Mouse (Mus musculus) hindlimb bud, embryonic 11.5 days (tissue): Measurements from ENCODE around the gene Krtap13.
"Not testable (repeated sequence)": the region's sequence is repeated elsewhere in the genome, so short reads cannot be mapped to it uniquely, and the experiment has no call there.

ENCODE experiments used
- DNase-seq: peaks from one replicate; pipeline ENCODE4 v3.0.0-alpha.2; 2012; ENCODE audit warnings: low read depth, low spot score; ENCODE audit errors: extremely low spot score

Krtap13 gene

DNA sequence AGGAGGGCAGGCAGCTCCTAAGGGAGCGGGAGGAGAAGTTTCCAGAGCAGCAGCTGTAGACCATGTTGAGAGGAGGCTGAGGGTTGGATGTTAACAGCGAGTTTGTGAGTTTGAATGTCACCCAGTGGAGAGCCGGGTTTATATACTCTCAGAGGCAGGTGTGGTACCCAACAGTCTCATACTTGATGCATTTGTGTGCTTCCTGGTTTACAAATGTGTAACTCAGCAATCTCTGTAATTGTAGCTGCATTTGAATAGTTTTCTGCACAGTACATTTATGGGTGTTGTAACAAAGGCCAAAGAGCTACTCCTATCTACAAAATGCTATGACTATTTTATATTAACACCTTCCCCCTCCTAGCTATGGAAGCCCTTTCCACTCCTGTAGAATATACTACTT lies at the start of gene Krtap13:
Gene Krtap13, minus strand, starts transcription at position 101 of the 400 bp plus-strand sequence.
- DNase-seq, result not testable (repeated sequence)

DNA sequence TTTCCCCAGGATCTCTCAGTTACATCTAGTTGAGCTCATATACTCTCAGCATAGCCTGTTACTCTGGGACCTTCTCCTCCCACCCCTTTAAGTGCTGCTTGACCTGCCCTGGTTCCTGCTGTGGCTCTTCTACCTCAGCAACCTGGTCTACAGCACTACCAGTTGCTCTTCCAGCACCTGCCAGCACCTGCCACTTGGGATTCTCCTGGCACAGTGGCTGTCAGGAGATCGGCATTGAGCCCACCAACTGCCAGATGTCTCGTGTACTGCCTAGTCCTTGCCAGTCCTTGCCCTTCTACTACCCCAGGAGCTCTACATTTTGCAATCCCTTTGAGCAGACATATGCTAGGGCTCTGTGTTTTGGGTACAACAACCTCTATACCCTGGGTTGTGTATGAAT lies 35.4 kb upstream of the Krtap13 start:
- no peak for DNase-seq

DNA sequence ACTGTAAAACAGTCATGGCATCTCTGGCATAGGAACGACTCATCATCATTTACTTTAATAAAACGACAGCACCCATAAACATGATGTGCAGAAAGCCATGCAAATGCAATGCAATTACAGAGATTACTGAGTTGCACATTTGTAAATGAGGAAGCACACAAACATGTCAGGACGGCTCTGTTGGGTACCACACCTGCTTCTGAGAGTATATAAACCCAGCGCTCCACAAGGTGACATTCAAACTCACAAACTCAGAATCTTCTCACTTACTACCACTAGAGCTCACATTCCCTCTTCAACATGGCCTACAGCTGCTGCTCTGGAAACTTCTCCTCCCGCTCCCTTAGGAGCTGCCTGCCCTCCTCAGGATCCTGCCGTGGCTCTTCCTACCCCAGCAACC lies 26.2 kb upstream of the Krtap13 start, which contains the start of gene Gm5965:
Gene Gm5965, plus strand, starts transcription at position 301 of the 400 bp plus-strand sequence.
- DNase-seq, result no peak

DNA sequence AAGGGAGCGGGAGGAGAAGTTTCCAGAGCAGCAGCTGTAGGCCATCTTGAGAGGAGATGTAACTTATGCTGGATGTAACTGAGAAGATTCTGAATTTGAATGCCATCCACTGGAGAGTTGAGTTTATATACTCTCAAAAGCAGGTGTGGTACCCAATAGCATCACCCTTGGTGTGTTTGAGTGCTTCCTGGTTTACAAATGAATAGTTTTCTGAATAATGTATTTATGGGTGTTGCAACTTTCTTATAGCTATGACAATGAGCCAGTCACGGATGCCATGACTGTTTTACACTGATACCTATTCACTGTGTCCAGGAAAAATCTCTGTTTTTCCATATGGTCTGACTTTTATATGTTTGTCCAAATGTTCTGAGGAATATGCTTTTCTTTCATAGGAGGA lies 22.7 kb upstream of the Krtap13 start, which contains the start of gene 2310057N15Rik:
Gene 2310057N15Rik, minus strand, starts transcription at position 101 of the 400 bp plus-strand sequence.
- DNase-seq, result no peak

DNA sequence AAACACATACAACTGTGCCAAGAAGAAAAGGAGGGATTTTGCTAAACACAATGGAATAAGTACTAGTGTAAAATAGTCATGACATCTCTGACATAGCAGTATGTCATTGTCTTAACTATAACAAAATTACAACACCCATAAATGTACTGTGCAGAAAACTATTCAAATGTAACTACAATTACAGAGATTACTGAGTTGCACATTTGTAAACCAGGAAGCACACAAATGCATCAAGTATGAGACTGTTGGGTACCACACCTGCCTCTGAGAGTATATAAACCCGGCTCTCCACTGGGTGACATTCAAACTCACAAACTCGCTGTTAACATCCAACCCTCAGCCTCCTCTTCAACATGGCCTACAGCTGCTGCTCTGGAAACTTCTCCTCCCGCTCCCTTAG lies 7.1 kb upstream of the Krtap13 start, which contains the start of gene 2310034C09Rik:
Gene 2310034C09Rik, plus strand, starts transcription at position 301 of the 400 bp plus-strand sequence.
- DNase-seq, result not testable (repeated sequence)

DNA sequence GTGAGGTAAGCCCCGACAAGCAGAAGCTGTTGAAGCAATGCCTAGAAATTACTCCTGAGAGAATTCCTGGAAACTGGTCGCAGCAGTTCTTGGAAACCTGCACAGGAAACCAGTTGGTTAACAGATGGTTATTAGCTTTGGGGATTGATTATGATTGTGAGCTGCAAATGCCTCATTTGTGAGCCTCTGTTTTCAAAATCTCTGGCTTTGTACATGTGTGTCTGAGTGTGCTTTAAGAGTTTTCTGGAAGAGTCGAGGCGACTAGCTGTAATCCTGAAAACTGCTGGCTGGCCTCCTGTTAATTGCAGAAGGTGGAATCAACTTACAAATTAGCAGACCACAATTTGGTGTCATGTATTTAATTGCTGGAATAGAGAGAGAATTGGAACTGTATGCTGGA lies 3.5 kb downstream of the Krtap13 start:
- DNase-seq, result no peak

DNA sequence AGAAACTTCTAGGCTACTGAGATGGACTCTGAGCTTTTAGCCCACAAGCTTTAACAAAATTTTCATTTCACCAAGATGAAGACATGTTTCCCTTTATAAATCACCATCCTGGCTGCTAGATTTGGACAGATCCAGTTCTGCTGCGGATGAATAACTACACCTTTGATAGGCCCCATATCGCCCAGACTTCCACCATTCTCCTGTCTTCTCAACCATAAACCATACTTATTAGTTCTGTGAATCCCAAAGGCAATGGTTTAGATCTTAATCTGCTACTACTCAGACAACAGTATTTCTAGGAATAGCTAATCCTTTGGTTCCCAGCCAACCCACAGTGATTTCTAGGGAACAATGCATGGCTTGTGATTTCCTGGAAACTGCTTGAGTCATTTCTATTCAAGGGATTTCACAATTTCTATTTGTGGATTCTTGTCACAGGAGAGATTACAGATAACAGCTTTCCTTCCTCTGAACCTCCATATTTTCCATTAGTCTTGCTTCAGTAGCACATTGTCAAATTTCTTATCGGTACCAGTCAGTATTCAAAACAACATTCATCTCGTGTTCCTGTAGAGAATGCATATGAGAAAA lies 6.6 kb downstream of the Krtap13 start:
- no peak for DNase-seq

DNA sequence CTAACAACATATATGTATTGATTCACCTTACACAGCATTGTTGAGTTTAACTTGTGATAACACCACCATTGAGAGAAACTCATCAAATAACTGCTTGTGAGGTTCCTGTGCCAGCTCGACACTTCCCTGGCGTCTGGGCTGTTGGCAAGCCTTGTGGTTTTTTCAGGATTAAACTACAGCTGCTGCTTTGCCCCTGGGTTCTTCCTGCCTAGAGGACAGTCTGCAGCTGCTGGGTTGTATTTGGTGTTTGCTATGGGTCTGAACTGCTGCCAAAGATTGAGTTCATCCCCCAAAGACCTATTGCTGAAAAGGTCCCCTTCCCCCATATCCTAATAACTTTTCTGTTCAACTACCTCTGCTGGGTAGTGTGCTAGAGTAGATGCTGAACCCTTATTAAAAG lies 16.0 kb downstream of the Krtap13 start:
- no peak for DNase-seq

GRCm38 (mm10) chr16:88728812-88729275 lies 22.6 kb downstream of the Krtap13 start, which contains the start of gene Krtap13-1:
Gene Krtap13-1 (plus strand): TSS chr16:88728862.
- DNase-seq, result no peak

DNA sequence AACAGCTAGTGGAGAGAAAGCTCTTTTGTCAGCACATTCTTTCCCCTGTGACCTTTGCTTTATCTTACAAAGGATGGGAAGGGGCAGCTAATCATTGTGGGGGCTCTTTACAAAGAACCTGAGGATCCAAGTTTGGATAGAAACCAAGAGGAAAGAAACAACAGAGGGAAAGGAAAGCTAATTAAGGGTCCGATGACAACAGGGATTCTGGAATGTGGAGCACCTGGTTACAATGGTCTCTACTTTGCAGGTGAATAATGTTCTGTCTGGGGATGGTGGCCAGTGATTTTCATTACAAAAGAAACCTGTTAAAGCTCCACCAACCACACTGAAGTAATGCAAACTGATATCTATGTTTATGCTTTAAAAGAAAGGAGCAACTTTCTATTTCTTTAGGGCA lies 31.4 kb downstream of the Krtap13 start:
- DNase-seq, result no peak

DNA sequence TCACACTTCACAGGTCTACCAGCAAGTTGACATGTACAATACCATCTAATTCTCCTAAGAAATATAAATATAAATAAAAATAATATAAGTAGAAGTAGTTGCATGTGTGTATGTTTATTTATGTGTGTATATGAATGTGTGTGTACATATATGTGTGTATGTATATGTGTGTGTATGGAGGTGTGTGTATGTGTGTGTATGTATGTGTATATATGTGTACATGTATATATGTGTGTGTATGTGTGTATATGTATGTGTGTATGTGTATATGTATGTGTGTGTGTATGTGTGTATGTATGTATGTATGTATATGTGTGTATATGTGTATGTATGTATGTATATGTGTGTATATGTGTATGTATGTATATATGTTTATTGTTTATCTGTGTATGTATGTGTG lies 34.9 kb downstream of the Krtap13 start:
- no peak for DNase-seq

- DNase-seq, result no peak
Observed at GRCm38 (mm10) chr16:88711245-88711644, 40.2 kb downstream of the Krtap13 start.

GRCm38 (mm10) chr16:88710757-88711156 lies 40.7 kb downstream of the Krtap13 start:
- DNase-seq, result no peak

DNA sequence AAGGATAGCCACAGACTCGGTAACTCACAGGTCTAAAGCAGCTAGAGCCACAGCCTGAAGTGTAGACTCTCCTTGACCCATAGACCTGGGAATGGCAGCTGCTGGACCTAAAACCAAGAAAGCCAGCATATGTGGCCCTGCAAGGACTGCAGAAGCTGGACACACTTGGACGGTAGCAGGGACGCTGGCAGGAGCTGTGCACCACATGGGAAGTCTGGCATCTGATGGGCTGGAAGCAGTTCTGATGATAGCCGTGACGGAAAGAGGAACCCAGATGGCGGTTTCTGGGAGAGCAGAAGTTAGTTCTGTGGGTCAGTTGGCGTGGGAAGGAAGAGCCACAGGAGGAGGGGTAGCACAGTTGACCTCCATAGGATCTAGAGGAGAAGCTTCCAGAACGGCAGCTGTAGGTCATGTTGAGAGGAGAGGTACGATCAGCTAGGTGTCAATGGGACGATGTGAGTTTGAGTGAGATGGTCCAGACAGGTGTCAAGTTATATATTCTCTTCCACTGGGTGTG lies 43.9 kb downstream of the Krtap13 start, which contains the start of gene 2310061N02Rik:
Gene 2310061N02Rik, minus strand, starts transcription at position 467 of the 517 bp plus-strand sequence.
- no peak for DNase-seq

- DNase-seq, result peak; percentile 6
Observed at GRCm38 (mm10) chr16:88701072-88701864, 50.2 kb downstream of the Krtap13 start.
